Mouse (Mus musculus): ENCODE measurements around the gene Ruvbl2.
"Not testable (repeated sequence)": the region's sequence is repeated elsewhere in the genome, so short reads cannot be mapped to it uniquely, and the experiment has no call there.

The Ruvbl2 gene

DNA sequence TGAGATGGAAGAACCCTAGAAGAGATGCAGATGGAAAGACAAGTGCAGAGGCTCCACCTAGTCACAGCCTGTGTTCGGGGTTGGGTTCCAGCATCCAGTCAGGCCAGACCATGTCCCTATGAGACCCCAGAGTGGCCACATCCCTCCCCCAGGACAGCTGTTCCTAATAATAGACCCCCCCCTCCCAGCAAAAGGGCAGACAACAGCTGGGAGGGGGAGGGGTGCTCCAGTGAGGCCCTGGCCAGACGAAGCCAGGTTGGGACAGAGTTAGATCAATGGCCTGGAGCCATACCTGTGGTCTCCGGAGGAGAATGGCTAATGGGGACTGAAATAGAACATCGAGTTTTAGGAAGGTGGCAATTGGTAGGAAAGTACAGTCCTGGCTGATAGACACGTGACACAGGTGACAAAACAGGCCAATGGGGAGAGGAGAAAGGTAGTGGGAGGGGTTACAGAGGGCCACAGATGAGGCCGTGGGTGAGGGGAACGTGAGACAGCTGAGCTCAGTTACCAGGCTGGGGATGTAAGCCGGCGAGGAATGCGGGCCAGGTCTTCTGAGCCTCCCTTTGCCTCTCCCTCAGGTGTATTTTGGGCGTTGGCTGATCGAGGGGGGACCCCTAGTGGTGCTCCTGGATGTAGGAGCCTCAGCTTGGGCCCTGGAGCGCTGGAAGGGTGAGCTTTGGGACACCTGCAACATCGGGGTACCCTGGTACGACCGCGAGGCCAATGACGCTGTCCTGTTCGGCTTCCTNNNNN is at the start of gene Ruvbl2:
TSS of gene Ruvbl2 (minus strand) at position 576 of the 756 bp plus-strand sequence.
- DNase-seq (ENCODE audit: low spot score in 2 of 2): no peak

DNA sequence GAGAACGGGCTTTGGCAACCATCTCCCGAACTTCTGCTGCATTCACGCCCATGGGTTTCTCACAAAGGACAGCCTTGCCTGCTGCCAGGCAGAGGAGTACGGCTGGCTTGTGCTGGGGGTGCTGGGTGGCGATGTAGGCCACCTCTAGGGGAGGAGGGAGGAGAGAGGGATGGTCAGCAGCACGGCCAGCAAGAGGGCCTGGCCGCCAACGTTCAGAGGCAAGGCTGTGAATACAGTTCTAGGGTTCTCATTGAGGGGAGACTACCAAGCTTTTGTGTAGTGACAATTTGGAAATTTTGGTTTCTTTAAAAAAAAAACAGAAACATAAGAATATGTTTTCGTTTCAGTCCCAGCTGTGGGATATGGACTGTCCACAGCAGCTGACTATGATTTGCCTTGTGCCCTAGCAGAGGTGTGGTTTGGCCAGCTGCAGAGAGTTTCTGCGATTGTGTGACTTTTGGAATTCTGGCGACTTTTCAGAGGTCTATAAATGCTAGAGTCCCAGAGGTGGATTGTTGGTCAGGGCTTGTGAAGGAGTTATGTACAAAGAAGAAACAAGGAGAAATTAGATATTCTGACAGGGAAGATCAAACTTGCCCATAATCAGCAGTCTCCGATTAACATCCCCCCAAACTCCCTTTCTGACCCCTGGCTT is 49.0 kb upstream of the Ruvbl2 start, which contains the start of gene Gm45808:
TSS of gene Gm45808 (minus strand) at position 51 of the 655 bp plus-strand sequence.
- no peak for DNase-seq (ENCODE audit: low spot score in 2 of 2)

DNA sequence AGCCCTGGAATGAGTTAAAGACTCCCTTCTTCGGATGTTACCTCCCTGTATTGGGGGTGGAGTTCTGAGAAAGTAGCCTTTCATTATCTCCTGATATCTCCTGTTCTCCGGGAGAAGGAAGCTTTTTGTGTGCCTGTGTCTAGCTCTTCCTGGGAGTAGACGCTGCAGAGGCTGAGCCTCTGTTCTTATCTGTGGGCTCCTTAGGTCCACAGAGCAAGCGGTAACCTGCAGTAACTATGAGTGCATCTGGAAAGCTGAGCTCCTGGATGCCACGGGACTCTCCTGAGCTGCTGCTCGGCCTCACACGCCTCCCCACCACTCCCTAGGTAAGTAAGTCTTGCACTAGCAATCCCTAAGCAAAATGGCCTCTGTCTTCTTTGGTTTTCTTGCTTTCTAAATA is 48.3 kb upstream of the Ruvbl2 start:
- DNase-seq (ENCODE audit: low spot score in 2 of 2): no peak

DNA sequence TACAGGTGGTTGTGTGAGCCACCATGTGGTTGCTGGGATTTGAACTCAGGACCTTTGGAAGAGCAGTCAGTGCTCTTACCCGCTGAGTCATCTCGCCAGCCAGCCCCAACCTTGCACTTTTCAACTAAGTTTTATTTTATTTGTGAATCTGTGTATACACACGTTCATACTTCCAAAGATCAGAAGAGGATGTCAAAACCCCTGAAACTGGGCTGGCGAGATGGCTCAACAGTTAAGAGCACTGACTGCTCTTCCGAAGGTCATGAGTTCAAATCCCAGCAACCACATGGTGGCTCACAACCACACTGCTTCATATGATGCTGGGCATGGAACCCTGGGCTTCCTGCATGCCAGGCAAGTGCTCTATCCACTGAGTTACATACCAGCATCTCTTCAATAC is 47.1 kb upstream of the Ruvbl2 start:
- not testable (repeated sequence) for DNase-seq (ENCODE audit: low spot score in 2 of 2)

DNA sequence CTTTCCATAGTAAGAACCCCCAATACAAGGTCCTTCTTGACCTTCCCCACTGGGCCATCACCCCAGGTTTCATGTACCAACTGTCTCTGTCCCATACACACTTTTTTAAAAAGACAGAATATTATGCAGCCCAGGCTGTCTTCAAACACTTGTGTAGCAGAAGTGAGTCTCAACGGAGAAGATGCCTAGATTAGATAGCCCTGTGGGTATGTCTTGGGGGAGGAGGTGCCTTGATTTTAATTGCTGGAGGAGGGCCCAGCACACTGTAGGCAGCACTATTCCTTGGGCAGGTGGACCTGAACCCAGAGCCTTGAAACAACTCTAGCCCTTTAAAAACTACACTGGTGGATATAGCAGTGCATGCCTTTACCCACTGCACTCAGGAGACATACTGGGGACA is 44.3 kb upstream of the Ruvbl2 start:
- DNase-seq (ENCODE audit: low spot score in 2 of 2): no peak

DNA sequence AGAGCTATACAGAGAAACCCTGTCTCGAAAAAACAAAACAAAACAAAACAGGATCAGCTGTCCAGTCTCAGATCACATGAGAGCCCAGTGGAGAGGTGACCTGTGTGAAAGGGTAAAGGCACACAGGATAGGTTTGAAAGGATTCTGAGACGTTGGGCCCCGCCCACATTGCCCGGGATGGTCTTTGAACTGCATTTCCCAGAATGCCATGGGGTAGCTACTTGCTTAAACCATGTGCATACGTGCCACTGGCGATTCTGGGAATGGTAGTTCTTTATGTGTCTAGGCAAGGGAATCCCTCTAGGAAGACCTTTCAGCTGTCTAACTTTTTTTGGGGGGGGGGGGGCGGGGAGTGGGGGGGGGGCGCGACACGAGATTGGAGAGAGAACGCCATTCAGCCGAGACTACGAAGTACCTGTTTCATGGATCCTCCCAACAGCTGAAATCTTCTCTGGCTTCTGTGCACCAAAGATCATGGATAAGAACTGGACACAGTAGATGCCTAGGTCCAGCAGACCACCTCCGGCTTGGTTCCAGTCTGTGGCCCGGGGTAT is 43.6 kb upstream of the Ruvbl2 start, which contains the start of gene Tulp2:
TSS of gene Tulp2 (plus strand) at position 504 of the 554 bp plus-strand sequence.
- peak; percentile 60 to 71 for DNase-seq (ENCODE audit: low spot score in 2 of 2)

DNA sequence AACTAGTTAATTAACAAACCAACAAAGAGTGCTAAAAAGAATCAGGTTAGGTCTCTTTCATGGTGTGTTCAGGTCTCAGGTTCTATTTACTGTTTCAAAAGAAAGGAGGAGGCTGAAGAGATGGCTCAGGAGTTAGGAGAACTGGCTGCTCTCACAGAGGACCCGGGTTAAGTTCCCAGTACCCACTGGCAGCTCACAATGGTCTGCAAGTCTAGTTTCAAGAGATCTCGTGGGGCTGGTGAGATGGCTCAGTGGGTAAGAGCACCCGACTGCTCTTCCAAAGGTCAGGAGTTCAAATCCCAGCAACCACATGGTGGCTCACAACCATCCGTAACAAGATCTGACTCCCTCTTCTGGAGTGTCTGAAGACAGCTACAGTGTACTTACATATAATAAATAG is 42.4 kb upstream of the Ruvbl2 start:
- not testable (repeated sequence) for DNase-seq (ENCODE audit: low spot score in 2 of 2)

DNA sequence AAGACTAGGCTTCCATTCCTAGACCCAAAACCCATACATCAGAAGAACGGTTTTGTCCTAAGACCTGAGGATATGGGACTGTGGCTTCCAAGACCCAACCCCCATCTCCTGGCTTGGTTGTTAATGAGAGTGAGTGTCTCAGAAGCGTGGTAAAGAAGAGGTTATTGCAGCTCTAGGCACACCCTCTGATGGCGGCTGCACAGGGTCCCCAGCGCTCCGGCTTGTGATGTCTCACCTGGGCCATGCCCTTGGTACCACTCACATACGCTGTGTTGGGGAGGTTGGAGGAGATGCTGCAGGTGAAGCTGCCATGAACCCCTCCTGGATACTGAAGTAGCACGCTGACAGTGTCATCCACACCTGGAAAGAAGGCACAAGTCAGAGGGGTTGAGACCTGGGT is 40.9 kb upstream of the Ruvbl2 start:
- no peak for DNase-seq (ENCODE audit: low spot score in 2 of 2)

DNA sequence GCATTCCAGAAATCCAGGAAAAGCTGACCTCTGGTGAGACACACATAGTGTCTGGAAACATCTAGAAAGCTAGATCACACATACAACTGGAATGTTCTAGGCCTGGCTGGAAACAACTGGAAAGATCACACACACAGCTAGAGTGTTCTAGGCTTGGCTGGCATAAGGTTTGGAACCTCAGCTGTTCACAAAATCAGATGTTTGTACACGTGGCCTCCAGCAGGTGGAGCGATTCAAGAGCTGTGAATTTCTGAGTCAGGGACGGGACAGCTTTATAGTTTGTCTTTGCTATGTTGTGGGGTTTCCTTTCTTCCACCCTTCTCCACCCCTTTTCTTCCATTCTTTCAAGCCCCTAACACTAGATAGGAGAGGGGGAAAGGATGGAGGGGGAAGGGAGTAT is 39.1 kb upstream of the Ruvbl2 start:
- peak; percentile 29 to 63 for DNase-seq (ENCODE audit: low spot score in 2 of 2)

DNA sequence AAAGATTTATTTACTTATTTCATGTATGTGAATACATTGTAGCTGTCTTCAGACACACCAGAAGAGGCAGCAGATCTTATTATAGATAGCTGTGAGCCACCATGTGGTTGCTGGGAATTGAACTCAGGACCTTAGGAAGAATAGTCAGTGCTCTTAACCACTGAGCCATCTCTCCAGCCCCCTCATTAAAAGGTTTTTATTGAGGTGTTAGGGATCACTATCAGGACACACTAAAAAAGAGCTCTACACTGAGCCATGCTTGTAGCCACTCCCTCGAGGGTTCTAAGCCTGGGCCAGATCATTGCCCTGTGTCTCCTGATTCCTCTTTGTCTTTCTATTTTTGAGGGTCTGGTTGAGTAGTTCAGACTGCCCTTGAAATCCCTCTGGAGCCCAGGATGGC is 38.6 kb upstream of the Ruvbl2 start:
- DNase-seq (ENCODE audit: low spot score in 2 of 2): no peak

DNA sequence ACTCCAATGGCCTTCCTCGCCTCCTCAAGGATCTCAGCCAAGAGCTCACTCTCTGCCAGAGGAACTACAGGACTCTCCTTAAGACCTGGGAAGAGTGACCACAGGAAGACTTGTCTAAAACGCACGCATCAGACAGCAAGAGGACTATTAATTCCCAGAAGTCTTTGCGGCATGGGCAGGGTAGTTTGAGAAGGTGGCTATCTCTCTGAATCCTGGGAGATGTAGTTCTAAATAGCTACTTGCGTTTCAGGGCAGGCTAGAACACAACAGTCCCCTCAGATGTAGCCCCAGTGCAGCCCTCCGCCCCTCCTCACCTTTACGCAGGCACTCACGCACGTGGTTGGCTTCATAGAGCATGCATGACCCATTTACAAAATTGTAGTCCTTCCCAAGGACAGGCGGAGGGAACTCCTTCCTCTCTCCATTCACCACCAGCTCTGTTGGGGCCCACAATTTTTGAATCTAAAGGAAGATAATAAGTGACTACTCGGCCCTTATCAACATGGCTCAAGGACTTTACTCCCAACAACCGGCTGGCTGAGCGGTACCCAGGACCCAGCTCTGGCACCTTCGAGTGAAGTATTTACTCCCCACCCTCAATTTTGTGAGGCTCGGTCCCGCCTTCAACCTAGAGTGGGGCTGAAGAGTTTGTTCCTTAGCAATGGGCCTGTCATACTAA is 37.5 kb upstream of the Ruvbl2 start:
- no peak for DNase-seq (ENCODE audit: low spot score in 2 of 2)

DNA sequence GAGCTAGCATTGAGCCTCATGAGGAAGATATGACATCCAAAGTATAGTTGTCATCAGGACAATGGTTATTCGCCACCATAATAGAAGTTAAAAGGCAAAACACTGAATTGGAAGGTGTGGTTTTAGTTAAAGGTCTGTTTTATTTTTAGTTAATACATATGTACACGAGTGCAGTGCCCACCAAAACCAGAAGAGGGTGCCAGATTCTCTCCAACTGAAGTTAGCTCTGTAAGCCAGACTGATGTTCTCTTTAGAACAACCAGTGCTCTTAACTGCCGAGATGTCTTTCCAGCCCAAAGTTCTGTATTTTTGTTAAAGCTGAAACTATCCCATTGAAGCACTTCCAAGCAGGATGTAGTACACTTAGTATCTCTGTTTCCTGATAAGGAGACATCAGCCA is 33.0 kb upstream of the Ruvbl2 start:
- peak; percentile 37 to 77 for DNase-seq (ENCODE audit: low spot score in 2 of 2)

DNA sequence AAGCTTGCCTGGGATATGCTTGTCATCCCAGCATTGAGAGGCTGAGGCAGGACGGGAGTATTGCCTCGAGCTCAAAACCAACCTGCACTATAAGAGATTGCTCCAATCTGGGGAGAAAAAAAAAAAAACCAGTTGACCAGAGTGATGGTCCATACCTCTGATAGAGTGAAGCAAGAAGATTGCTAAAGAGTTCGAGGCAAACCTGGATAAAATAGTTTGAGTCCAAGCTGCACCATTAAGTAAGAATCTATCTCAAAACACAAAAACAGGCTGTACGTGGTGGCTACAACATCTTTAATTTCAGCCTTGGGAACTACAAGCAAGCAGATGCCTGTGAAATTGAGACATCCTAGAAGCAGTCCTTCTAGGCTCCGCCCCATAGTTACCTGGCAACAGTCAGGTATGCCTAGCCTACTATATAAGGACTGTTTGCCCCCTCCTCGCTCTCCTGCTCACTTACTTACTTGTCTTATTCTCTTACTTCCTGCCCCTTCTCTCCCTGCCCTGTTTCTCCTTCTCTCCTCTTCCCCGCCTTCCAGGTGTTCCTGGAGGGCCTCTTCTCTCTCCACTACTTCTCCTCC is 29.3 kb upstream of the Ruvbl2 start:
- no peak for DNase-seq (ENCODE audit: low spot score in 2 of 2)

DNA sequence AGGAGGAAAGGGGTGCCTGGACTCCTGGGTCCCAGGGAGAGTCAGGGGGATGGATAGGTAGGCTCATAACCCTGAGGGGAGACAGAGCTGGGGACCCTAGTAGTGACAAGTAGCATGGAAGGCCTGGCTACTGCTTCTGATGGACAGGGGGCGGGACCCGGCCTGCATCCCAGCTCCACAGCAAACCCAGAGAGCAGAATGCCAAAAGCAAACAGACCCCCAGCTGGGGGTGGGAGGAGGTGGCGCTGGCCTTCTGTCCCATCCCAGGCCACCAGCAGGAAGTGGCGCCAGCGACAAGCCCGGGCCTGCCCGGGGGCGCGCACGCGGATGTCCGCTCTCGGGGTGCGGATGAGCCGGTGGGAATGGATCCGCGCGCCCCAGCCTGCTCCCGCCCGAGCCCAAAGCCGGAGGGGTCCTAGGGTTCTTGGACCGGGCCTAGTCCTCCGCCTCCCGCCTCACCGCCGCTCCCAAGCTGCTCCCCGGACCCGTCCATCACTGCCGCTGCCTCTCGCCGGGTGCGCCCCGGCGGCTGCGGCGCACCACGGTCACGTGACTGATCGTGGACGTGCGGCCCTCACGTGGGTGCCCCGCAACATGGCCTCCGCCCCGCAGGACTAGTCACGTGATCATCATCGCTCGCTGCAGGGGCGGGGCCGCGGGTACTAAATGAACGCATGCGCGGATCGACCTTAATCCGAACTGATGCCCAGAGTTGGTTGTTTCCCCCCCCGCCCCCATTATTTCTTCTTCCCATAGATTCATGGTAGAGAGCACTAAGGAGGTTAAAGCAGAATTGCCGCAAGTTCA is 28.6 kb upstream of the Ruvbl2 start, which contains the start of gene Bax:
TSS of gene Bax (minus strand) at position 616 of the 807 bp plus-strand sequence.
- DNase-seq (ENCODE audit: low spot score in 2 of 2): peak; percentile 86 to 87

DNA sequence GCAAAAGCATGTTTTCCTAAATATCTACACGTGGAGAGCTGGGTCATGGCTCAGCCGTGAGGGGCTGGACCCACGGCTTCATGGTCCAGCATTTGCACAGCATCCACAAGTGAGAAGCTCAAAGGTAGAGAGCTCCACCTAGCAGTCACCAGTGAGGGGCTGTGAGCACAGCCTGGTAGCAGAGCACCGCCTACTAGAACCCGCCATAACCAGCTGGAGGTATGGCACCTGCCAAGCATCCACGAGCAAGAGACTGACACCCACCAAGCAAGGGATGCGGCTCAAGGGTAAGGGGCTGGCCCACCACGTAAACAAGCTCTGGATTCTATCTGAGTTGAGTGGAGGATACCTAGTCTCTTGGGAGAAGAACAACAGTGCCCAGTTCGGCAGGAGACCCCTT is 27.7 kb upstream of the Ruvbl2 start:
- DNase-seq (ENCODE audit: low spot score in 2 of 2): no peak

DNA sequence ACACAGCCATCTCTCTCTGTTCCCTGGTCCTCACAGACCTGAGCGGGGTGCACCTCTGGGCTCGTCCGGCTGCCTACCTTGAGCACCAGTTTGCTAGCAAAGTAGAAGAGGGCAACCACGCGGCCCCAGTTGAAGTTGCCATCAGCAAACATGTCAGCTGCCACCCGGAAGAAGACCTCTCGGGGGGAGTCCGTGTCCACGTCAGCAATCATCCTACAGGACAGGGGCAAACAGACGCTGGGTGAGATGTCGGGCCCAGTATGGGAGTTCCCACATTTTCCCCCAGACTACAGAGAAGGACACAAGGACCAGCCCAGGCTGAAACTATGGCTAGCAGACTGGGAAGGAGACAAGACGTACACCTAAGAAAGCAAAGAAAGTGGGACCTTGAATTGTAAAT is 27.2 kb upstream of the Ruvbl2 start:
- DNase-seq (ENCODE audit: low spot score in 2 of 2): no peak

DNA sequence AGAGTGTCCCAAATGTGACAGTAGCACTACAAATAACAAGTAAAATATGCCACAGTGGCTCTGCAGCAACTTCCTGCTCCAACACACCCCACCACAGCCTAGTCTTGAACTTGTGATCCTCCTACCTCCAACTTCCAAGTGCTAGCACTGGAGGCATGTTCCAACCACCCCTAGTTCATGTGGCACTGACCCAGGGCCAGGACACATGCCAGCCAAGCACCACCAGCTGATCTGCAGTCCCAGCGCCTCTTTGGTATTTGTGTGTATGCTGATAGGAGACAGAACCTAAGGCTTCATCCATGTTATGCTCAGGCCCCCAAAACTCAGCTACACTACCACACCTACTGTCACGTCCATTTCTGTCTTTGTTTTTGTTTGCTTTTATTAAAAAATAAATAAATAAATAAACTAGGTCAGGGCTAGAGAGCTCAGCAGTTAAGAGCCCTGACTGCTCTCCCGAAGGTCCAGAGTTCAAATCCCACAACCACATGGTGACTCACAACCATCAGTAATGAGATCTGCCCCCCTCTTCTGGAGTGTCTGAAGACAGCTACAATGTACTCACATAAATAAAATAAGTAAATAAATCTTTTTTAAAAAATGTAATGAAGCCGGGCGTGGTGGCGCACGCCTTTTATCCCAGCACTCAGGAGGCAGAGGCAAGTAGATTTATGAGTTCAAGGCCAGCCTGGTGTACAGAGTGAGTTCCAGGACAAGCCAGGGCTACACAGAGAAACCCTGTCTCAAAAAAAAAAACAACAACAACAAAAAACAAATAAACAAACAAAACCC is 26.3 kb upstream of the Ruvbl2 start:
- no peak for DNase-seq (ENCODE audit: low spot score in 2 of 2)

DNA sequence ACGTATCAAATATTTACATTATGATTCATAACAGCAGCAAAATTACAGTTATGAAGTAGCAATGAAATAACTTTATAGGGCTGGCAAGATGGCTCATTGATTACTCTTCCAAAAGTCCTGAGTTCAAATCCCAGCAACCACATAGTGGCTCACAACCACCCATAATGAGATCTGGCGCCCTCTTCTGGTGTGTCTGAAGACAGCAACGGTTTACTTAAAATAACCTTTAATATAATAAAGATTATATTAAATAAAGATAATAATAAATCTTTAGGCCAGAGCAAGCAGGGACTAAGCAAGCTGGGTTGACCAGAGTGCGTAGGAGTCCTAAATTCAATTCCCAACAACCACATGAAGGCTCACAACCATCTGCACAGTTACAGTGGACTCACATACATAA is 25.0 kb upstream of the Ruvbl2 start:
- not testable (repeated sequence) for DNase-seq (ENCODE audit: low spot score in 2 of 2)

DNA sequence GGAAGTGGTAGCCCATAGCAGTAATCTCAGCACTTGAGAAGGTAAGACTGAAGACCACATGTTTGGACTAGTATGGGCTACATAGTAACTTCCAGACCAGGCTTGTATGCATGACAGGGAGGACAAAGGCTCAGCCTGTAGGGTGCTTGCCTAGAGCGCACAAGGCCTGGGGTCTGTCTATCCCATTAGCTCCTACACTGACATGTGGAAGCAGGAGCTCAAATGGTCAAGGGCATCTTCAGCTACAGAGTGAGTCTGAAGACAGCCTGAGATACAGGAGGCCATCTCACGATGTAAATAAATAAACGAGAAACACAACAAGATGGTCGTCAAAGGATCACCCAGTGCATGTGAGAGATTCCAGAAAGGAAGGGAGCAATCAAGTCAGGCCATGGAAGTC is 24.4 kb upstream of the Ruvbl2 start:
- DNase-seq (ENCODE audit: low spot score in 2 of 2): no peak

DNA sequence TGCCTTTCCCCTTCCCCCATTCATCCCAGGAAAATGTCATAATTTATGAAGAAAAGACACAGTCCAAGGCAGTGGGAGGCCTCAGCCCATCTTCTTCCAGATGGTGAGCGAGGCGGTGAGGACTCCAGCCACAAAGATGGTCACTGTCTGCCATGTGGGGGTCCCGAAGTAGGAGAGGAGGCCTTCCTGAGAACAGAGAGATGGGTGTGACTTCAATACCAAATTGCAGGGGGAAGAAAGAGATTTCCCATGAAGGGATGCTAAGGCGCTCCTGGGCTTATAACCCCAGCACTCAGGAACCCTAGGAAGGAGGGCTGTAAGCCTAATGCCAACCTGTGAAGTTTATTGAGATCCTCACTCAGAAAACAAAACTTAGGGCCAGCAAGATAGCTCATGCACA is 23.9 kb upstream of the Ruvbl2 start:
- no peak for DNase-seq (ENCODE audit: low spot score in 2 of 2)

Measured in thymus, postnatal 10 days (tissue).